Mouse (Mus musculus) E14TG2a.4 (cell line): ENCODE data around the gene 2310039H08Rik.

Experiments
- CTCF ChIP-seq: conservative IDR thresholded peaks from 2 replicates; pipeline ENCODE4 v1.5.1; 2014; ENCODE audit warnings: low read length
- POU5F1 ChIP-seq: IDR thresholded peaks from 2 replicates; pipeline ENCODE4 v1.6.1; 2014; ENCODE audit warnings: low read length, borderline replicate concordance

DNA sequence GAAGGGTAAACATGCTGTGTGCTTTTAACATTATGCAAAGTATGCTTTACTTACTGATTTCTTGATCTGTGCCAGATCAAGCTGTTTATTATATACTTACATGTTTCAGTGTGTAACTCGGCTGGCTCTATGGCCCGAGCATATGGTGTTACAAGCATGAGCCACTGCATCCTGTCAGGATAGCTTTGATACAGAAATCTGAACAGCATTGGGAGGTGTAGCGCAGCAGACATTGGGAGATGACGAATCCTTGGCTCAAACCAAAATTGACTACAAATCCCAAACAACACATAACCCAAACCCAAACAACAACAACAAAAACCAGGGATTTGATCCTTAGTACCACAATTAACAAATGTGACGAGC lies 414 bp upstream of the 2310039H08Rik start:
- TF ChIP-seq CTCF (no peak), POU5F1 (no peak)
